Mouse (Mus musculus): Measurements from ENCODE around the gene Spred2.
"Not testable (repeated sequence)": the region's sequence is repeated elsewhere in the genome, so short reads cannot be mapped to it uniquely, and the experiment has no call there.

Gene Spred2

DNA sequence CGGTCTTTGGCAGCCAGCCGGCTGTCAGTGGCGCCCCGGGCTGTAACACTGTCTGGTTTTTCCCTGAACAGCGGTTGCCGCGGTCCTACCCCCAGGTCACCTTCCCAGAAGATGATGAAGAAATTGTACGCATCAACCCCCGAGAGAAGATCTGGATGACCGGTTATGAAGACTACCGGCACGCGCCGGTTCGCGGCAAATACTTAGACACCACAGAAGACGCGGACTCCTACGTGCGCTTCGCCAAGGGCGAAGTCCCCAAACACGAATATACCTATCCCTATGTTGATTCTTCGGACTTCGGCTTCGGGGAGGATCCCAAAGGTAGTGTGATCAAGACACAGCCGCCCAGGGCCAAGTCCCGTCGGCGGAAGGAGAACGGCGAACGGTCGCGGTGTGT is 96.5 kb downstream of the Spred2 start:
- no peak for DNase-seq (ENCODE audit: low spot score)

DNA sequence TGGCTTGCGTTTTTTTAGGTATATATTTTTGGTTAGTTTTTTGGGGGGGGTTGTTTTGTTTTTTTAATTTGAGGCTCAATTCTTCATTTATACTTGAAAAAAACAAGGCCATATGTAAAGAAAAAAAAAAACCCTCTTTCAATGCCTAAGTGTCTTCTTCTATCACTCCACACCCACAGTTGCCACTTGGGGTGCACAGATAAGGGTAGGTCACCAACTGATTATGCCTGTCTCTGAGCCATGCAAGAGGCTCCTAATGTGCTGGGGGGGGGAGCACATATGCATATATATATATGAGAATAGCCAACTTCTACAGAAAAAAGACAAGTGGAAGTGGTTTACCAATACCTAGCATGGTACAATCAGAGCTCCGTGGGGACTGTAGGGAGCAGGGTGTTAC is 98.3 kb downstream of the Spred2 start:
- DNase-seq (ENCODE audit: low spot score): no peak

DNA sequence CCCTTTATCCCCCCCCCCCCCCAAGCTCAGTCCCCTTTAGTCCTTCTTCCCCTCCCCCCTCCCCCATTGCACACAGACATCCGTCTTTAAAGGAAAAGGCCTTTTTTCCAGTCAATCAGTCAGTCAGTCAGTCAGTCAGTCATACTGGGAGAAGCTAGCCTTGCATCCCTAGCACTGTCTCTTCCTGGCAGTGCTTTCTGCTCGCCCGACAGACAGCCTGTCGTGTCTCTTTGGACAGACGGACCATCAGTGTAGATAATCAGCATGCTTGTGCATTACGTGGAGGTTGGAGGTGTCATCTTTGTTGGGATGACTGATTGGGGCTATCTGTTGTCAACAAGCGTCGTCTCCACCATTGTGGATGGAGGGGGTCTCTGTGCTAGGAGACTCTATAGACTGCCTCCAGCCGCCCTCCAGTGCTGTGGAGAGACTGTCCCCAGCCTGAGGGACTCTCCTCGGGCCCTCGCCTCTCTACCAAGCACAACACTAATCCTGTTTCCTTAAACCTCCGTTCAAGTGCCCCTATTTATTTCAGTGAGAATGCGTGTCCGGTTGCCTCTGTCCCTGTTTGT is 98.8 kb downstream of the Spred2 start:
- DNase-seq (ENCODE audit: low spot score): no peak

DNA sequence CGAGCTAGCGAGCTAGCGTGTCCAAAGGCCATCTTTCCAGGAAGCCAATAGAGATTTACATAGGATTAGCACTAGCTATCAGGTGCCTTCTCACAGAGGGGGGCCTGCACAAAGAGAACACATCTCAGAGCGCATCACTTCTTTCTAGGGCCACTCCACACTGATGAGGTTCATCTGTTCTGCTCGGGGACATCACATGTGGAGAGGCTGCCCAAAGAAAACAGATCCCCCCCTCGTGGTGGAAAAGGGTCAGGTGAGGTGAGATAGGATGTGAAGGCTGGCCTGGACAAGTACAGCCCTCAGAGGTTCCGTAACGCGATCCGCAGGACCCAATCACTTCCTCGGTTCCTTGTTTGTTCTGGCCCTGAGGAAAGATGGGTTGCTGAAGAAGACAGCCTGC is 101.7 kb downstream of the Spred2 start:
- no peak for DNase-seq (ENCODE audit: low spot score)

DNA sequence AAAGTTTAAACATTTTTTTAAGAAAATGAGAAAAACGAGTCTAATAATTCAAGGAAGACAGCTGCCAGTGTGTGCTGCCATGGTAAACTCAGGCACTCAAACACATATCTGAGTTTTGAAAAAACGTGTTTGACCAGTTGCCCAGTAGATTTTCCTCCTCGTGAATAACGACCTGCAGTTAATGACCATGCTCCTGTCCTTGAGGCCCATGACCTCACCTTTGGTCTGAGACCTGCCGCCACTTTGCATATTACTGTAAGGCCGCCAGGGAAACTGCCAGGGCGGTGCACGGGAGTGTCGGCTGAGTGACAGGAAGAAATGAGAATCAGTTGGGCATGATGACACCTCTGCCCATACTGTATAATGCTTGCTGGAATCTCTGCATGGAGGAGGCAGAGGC is 103.5 kb downstream of the Spred2 start:
- no peak for DNase-seq (ENCODE audit: low spot score)

DNA sequence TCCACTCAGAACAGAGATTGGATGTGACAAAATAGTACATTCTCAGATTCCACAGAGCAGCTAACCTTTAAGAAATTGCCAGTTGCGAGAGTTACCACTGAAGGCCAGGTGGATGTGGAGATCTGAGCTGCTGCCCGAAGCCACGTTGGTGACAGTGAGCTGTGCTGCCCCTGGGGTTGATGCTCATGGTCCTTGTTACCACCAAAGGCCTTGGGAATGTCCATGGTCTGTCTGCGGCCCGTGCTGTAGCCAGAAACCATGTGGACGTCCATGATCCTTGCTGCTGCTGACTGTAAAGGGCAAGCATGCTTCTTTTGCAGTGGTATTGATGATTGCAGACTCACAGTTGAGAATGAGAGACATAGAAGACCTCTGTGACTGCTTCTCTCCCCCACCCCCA is 104.2 kb downstream of the Spred2 start:
- DNase-seq (ENCODE audit: low spot score): no peak

DNA sequence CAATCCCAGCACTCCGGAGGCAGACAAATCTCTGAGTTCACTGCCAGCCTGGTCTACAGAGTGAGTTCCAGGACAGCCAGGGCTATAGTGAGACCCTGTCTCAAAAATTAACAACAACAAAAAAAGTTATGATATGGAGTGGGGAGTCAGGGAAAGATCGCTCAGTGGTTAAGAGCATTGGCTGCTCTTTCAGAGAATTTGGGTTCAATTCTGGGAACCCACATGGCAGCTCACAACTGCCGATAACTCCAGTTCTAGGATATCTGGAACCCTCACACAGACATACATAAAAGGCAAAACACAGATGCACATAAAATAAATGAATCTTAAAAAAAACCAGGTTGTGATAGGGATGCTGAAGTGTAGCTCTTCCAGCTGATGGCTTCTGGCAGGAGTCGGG is 104.8 kb downstream of the Spred2 start:
- no peak for DNase-seq (ENCODE audit: low spot score)

DNA sequence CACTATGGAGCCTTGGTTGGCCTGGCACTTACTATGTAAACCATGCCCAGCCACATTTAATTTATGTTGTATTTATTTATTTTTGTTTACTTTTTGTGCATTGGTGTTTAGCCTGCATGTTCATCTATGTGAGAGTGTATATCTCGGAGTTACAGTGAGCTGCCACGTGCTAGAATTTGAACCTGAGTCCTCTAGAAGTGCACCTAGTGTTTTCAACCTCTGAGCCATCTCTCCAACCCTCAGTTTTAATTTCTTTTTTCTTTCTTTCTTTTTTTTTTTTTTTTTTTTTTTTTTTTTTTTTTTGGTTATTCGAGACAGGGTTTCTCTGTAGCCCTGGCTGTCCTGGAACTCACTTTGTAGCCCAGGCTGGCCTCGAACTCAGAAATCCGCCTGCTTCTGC is 106.8 kb downstream of the Spred2 start:
- not testable (repeated sequence) for DNase-seq (ENCODE audit: low spot score)

DNA sequence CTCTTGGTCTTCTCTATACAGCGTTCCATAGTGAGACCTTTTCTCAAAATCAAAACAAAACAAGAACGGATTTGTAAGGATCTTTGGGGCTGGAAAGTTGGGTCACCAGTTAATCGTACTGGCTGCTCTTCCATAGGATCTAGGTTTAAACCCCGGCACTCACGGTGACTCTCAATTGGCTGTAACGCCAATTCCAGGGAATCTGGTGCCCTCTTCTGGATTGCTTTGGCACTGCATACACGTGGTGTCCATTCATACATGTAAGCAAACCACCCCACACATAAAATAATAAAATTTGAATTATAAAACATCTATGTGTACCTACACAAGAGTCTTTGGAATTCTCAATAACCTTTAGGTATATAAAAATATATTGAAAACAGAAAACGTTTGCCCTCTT is 107.4 kb downstream of the Spred2 start:
- DNase-seq (ENCODE audit: low spot score): no peak

DNA sequence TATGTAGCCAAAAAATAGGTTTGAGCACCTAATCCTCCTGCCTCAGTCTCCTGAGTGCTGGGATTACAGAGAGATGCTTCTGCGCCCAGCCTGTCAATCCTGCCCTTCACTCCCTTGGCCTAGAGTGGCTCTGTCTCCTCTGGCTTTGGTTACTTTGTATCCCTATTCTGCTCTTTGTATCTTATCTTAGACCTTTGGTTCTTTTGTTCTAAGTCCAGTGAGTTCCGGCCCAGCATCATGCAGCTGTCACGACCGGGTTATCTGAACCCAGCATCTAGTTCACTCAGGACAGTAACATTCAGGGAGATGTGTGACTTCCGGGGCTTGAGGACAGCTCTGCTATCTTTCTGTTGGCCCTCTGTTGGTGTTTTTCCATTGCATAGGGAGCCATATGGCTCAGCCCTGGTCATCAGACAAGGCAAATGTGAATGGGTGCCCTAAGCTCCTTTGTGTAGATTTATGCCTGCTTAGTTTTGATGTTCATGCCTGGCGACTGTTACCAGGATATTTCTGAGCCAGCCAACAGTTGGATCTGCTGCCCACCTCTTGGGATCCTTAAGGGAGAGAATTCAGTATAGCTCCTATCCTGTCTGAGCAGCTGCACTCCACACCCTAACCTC is 109.5 kb downstream of the Spred2 start:
- DNase-seq (ENCODE audit: low spot score): no peak

DNA sequence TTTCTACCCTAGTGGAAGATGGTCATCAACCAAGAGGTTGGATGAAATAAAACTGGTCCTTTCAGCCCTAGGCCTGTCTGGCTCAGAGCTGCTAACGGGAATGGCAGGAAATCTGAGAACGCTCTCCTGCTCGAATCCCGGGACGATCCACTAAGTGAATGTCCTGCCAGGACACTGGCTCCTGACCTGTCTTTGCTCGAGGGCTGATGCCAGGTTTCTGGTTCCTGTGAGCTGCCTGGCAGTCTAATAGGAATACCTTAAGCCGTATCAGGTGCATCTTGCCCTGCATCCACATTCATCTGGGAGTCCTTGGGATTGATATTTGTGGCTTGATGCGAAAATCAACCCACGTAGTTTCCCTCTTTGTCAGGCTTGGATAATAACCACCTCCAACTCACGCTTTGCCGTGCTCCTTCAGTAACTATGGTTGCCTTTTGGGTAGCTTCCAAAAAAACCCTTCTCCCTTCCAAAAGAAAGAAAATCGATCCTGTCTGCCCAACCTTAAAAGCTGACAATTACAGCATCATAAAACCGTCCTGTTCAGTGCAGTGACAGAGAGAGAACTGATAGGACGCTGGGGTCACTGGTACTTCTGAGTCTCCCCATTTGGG is 110.3 kb downstream of the Spred2 start:
- no peak for DNase-seq (ENCODE audit: low spot score)

DNA sequence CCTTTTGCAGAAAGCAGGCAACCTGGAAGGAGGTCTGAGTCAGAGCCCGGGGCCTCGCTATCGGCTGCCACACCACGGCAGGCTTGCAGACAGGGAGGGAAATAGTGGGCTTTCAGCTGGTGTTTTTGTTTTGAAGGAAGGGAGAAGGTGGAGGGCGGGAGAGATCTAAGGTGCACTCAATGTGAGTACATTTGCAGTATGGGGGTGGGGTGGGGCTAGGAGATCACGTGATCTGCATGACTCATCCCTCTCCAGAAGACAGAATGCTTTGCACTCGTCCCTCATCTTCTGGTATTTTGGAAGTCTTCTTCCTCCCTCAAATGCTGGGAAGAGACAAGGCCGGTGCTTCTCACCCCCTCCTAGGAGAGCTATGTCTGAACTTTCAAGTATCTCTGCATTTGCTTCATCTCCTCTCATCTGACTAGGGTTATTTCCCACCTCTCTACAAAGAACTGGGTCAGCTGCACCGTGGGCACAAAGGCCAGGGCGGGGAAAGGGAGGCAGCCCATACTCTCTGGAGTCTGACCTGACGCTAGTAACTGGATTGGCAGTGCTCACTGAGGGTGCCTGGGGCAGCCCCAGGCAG is 111.3 kb downstream of the Spred2 start:
- no peak for DNase-seq (ENCODE audit: low spot score)

DNA sequence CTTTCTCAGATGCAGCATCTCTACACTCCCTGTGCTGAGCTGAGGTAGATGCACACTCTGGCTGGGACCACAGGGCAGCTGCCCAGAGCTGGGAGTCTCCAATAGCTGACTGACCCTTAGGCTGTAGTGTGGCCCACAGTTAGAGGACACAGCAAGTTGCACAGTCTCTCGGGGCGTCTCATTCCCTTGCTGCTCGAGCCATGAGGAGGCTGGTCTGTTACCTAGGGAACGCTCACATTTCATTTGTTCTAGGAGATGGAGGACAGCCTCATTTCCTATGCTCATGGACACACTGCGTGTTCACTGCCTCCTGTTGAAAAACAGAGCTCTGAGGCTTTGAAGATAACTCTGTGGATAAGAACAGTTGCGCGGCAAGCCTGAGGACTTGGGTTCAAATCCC is 111.8 kb downstream of the Spred2 start:
- DNase-seq (ENCODE audit: low spot score): no peak

DNA sequence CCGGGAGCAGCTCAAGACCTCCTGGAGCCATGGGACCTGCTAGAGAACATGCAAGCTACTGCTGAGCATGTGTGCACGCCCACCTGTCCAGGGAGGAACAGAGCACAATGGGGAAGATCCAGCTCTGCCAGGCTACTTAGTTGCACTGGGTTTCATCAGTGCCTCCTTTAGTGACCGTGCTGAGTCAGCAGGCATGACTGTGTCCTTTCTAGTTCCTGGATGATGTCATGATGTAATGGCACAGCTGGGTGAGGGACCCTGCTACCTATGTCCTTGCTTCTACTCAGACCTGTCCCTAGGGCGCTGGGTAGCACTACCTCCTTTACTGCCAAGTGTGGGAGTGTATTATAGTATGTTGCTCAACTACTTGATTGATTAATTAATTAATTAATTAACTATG is 113.6 kb downstream of the Spred2 start:
- DNase-seq (ENCODE audit: low spot score): no peak

DNA sequence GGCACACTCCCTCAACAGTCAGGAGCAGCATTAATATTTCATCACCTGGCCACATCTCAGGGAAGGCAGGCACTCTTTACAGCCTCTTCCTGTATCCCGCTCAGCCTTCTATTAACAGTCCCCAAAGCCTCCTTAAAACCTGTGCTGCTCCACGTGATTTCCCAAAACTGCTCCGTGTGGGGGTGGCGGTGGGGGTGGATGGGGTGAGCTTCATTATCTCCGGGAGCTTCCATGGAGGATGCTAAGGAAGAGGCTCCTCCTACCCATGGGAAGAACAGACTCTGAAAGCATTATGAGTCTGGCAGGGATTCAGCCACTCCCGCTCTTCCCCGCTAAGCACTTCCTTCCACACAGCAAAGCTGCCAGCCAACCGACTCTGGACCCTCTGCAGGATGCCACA is 114.5 kb downstream of the Spred2 start:
- DNase-seq (ENCODE audit: low spot score): no peak

DNA sequence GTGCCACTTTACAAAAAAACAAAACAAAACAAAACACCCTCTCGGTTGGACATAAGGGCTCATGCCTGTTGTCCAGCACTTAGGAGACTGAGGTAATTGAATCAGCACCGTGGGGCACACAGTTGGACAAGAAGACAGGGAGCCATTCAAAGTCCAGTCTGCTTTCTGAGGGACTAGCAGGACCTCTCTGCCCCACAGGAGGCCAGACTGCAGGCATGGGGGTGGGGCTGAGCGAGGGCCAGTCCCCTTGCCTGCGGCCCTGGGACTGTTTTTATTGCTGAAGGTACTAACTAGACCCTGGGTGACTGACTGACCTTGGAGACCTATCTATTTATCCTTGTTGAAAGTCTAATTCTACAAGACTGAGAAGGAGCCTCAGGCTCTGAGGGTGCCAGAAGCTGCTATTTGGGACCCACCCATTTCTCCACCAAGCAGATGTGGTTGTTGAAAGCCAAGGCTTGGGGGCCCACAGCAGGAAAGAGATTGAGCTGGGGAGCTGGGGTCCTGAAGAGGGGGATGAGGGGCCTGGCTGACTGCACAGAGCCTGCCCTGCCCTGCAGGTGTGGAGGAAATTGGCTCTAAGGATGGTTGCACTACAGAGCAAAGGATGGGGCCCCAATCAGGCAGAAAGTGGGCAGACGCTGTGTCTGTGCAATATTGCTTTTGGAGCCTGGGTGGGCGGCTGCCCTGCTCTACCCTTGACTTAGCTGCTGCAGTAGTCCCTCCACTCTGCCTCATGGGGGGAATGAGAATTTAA is 117.2 kb downstream of the Spred2 start:
- peak; percentile 17 for DNase-seq (ENCODE audit: low spot score)

DNA sequence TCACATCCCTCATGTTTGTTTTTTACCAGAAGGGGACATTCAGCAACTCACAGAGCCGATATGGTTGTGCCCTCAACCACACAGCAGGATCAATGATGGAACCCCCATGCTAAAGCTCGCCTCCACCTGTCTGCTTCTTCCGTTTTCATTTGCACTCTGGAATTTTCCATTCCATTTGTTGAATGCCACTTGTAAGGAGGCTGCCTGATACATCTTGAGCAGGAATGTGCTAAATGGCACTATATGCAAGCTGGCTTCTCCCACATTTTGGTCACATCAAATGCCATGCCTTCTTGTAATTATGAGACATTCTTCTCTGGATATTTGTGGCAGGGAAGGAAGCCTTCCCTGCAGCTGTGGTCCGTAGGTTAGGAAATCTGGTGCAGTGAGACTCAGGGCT is 117.9 kb downstream of the Spred2 start:
- DNase-seq (ENCODE audit: low spot score): no peak

DNA sequence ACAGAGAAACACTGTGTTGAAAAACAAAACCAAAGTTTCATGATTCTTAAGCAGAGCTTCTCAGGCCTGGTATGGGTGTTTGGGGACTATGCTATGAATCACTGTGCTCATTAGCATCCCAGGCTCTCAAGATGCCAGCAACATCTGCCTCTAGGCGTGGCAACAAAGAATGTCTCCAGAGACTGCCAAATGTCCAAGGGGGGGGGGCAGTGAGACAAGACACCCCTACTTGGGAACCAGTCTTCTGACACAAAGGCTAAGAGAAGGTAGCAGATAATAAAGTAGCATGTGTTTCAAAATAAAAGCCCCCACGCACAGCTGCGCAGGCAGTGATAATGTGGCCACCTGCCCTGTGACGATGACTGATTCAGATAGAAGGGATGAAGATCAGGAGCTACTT is 119.1 kb downstream of the Spred2 start:
- no peak for DNase-seq (ENCODE audit: low spot score)

DNA sequence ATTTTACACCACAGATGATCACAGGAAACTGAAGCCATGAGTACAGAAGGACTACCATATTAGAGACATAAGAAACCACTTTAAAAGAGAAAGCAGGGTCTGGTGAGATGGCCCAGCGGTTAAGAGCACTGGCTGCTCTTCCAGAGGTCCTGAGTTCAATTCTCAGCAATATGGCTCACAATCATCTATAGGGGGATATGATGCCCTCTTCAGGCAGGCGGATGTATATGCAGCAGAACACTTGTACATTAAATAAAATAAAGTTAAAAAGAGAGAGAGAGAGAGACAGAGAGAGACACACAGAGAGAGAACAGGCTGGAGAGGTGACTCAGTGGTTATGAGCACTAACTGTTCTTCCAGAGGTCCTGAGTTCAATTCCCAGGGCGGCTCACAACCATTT is 121.4 kb downstream of the Spred2 start:
- DNase-seq (ENCODE audit: low spot score): no peak

DNA sequence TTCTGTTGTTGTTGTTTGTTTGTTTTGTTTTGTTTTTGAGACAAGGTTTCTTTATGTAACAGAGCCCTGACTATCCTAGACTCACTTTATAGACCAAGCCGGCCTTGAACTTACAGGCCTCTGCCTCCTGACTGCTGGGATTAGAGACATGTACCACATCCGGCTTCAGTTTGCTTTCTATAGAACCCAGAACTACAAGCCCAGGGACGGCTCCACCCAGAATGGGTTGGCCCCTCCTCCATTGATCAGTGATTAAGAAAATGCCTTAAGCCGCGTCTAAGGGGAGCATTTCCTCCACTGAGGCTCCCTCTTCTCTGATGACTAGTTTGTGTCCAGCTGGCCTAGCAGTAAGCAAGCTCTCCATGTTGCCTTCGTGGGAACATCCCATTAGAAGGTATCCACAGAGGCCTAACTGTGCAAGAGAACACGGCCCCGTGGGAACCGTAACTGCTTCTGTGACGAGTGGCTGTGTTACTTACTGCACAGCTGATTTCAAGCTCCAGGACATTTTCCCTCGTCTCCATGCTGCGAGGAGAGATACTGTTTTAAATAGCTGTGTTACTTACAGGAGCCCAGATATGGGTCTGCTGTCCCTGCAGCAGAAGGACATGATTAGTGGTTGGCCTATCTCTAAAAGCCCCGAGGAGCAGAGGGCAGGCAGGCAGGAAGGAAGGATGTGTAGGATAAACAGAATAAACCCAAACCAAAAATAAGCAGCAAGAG is 128.8 kb downstream of the Spred2 start:
- DNase-seq (ENCODE audit: low spot score): no peak

DNA sequence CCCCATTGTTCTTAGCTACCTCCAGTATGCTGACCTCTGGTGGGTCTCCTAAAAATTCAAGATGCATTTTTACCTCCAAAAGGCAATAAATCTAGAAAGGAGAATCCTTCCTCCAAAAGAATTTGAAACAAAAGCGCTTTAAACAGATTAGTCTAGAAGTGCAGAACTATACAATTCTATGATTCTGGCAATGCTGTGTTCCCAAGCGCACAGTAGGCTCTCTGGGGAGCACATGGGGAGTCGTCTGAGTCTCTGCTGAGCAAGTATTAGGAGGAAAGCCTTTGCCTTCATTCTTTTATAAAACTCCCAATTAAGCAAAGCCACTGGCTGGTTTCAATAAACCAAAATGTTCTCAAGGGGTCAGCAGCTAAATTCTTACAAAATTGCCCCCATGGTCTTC is 129.8 kb downstream of the Spred2 start:
- no peak for DNase-seq (ENCODE audit: low spot score)

DNA sequence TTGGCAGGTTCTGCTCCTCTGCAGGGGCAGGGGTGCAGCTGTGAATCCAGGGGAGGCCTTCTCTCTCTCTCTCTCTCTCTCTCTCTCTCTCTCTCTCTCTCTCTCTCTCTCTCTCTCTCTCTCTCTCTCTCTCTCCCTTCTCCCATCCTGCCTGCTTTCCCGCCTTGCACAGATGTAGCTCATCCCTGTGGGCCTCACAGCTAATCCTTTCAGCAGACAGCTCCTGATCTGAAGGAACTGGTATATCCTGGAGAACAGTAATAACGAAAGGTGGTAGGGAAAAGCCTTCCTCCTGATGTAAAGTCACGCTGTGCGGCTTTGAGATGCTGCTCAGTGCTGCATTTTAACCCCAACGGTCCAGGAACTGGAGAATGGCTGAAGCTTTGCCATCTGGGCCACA is 130.4 kb downstream of the Spred2 start:
- DNase-seq (ENCODE audit: low spot score): no peak
